Mouse (Mus musculus): ENCODE data around the gene A630089N07Rik. TPM values are rescaled to one million over a fixed set of nuclear protein-coding genes. Genes with fewer than 3 reads are reported as not detected.

The A630089N07Rik gene
- polyA plus RNA-seq, 1 experiment from 2014 or later, result 19.0 TPM

DNA sequence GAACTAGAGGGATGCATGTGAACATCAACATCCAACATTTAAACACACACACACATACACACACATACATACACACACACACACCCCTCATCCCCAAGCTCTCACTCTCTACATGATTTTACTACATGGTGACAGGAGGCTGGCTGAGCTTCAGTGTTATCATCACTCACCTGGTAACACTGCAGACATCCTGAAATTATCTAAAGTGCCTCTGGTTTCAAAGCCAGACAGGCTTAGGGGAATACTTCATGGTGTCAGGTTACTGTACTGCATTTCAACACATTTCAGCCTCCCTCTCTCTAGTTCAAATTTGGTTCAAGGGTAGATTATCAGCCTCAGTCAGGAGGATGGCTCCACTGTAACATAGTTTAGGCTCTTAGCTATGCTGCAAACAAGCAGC is 124.6 kb downstream of the A630089N07Rik start:
- Histone ChIP-seq H3K9me3 (no peaks in the 10 kb centered on the region), H3K36me3 (peaks cover 56% of the 10 kb centered on the region), H3K4me1 (replicated peaks) (peaks cover 13% of the 10 kb centered on the region), H3K27ac (no peak overlapping the region), H3K4me3 (no peak overlapping the region), H3K27me3 (ENCODE audit: insufficient read depth, poor library complexity, severe bottlenecking) (no peaks in the 10 kb centered on the region)
- no peak for DNase-seq (ENCODE audit: low spot score)

DNA sequence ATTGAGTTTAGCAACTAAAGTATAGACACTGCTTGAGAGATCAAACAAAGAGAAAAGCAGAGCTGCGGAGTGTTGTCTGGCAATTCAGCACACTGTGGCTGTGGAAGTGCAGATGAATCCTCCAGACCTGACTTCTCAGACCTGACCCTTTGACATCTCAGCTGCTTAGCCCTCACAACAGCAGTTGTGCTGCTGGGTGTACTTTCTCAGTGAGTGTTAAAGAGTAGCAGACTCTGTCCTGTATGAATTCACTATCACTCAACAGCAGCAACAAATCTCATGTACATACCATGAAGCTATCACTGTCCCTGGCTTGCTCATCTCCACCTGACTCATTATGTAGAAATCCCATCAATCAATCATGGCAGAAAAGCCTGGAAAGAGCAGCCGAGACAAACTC is 126.2 kb downstream of the A630089N07Rik start:
- no peaks in the 10 kb centered on the region for H3K27me3 ChIP-seq (ENCODE audit: insufficient read depth, poor library complexity, severe bottlenecking)
- H3K27ac ChIP-seq, result no peak overlapping the region
- H3K9me3 ChIP-seq, result no peaks in the 10 kb centered on the region
- DNase-seq (ENCODE audit: low spot score), result no peak
- peaks cover 72% of the 10 kb centered on the region for H3K36me3 ChIP-seq
- WGBS, result 85% methylated on average over 2 of the region's 2 CpGs
- no peak overlapping the region for H3K4me3 ChIP-seq
- peaks cover 4% of the 10 kb centered on the region for H3K4me1 ChIP-seq (replicated peaks)

DNA sequence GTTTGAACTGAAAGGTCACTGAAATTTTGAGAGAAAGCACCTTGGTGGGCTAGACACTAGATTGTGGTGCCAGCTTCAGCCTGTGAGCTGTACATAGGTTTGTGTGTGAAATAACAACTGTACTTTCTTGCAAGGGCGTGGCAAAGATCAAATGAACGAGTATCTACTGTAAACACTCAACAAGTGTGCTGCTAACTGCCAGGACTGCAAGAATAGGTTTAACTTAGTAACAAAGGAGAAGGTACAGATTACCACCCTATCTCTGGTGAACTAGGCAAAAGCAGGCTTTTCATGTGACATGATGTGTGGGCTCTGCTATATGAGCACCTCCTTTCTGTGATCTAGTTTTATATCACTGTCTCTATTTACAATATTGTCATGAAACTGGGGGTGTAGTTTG is 128.9 kb downstream of the A630089N07Rik start:
- Histone ChIP-seq H3K36me3 (peaks cover 92% of the 10 kb centered on the region), H3K27ac (no peak overlapping the region), H3K27me3 (ENCODE audit: insufficient read depth, poor library complexity, severe bottlenecking) (no peaks in the 10 kb centered on the region), H3K4me1 (replicated peaks) (no peaks in the 10 kb centered on the region), H3K9me3 (no peaks in the 10 kb centered on the region), H3K4me3 (no peak overlapping the region)
- 92% methylated on average over 2 of the region's 2 CpGs for WGBS
- no peak for DNase-seq (ENCODE audit: low spot score)

DNA sequence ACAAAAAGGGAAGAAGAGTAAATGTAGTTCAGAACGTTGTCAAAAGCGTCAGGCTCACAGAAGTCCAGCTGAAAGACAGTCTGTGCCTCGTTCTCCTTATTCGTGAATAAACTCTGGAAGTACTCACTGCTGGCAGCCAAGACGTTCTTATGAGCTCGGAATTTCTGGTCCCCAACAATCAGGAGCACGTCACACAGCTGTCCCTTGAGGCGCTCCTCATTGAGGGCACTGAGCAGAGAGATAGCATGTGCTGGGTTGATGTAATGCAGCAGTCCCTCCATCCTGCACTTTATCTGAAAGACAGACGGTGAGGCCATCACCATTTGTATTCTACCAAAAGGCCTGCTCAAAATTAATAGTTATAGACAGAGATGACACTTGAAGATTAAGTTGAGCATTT is 129.4 kb downstream of the A630089N07Rik start:
- Histone ChIP-seq H3K36me3 (peaks cover 93% of the 10 kb centered on the region), H3K9me3 (no peaks in the 10 kb centered on the region), H3K4me3 (no peak overlapping the region), H3K4me1 (replicated peaks) (no peaks in the 10 kb centered on the region), H3K27ac (no peak overlapping the region), H3K27me3 (ENCODE audit: insufficient read depth, poor library complexity, severe bottlenecking) (no peaks in the 10 kb centered on the region)
- WGBS, result 94% methylated on average over 9 of the region's 9 CpGs
- DNase-seq (ENCODE audit: low spot score), result no peak

DNA sequence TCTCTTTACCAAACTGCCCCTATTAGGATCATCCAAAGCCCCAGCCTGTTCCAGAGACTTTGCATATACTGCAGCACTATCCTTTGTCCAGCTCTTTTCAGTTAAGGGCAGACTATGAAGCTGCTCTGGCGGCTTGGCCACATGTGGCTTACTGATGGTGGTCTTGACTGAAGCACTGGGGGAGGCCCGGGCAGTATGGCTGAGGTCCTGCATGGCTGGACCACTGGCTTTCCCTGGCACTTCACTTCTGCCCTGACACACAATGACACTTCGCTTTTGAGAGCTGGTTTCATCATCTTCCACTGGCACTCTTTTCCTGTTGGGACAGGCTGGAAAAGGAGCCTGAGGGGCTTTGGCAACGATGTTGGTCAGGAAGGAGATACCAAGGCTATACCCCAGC is 129.9 kb downstream of the A630089N07Rik start:
- Histone ChIP-seq H3K27ac (no peak overlapping the region), H3K36me3 (peaks cover 89% of the 10 kb centered on the region), H3K4me3 (no peak overlapping the region), H3K27me3 (ENCODE audit: insufficient read depth, poor library complexity, severe bottlenecking) (no peaks in the 10 kb centered on the region), H3K9me3 (no peaks in the 10 kb centered on the region), H3K4me1 (replicated peaks) (no peaks in the 10 kb centered on the region)
- WGBS, result 94% methylated on average over 4 of the region's 4 CpGs
- DNase-seq (ENCODE audit: low spot score), result no peak

Other genes with a start within 250 kb of the A630089N07Rik start
- gene Prdm15, start 230.6 kb downstream of the A630089N07Rik start, polyA plus RNA-seq (2016; fragmentation: Nextera tagmentation; extraction: Ambion mirVana), result 13.8 and 16.8 TPM in 2 replicates
- 13.6 and 17.0 TPM in 2 replicates for gene C2cd2, start 119.9 kb downstream of the A630089N07Rik start, polyA plus RNA-seq (2016; fragmentation: Nextera tagmentation; extraction: Ambion mirVana)
- gene Zbtb21, start 119.8 kb downstream of the A630089N07Rik start, polyA plus RNA-seq (2016; fragmentation: Nextera tagmentation; extraction: Ambion mirVana), result 13.1 and 14.0 TPM in 2 replicates
- 16.6 and 18.9 TPM in 2 replicates for gene B230307C23Rik, start 85.1 kb downstream of the A630089N07Rik start, polyA plus RNA-seq (2016; fragmentation: Nextera tagmentation; extraction: Ambion mirVana)